In genomic region chr8:12330886-12331285, GRCm38 (mm10) we compare ENCODE assay signal across 21 mouse cellular contexts. TPM values are rescaled to one million over a fixed set of nuclear protein-coding genes. Genes with fewer than 3 reads are reported as not detected.
DNase-seq lines count a peak whose midpoint lies in the region; ATAC-seq lines count a peak whose summit lies in the region.
"Had no signal": no experiment of that assay in that cellular context is flagged by ENCODE, and none has a peak within 500 bp of the region (broad histone marks: within the 10 kb centered on the region; RNA-seq: fewer than 3 reads in every experiment).

No protein-coding gene starts in this region.

- peaks cover 48% of the 10 kb centered on the region for H3K4me1 ChIP-seq in hindbrain, embryonic 15.5 days (replicated peaks)
- peaks cover 9% of the 10 kb centered on the region for H3K4me1 ChIP-seq in hindbrain, embryonic 11.5 days (replicated peaks; ENCODE audit: control insufficient read depth, insufficient read depth, low read length)

- H3K9me3 ChIP-seq in hindbrain, embryonic 15.5 days, result no peaks in the 10 kb centered on the region
- no peaks in the 10 kb centered on the region for H3K9me3 ChIP-seq in hindbrain, embryonic 11.5 days (ENCODE audit: control insufficient read depth, low read length)
- H3K9me3 ChIP-seq: embryonic facial prominence, embryonic 10.5 days had no signal

- peak; percentile 52 for ATAC-seq in hindbrain, embryonic 15.5 days (ENCODE audit: low FRiP score, low read depth)
- ATAC-seq in hindbrain, embryonic 11.5 days (ENCODE audit: low FRiP score), result no peak
- ATAC-seq: forebrain, embryonic 16.5 days; intestine, postnatal 0 days had no signal

- no peaks in the 10 kb centered on the region for H3K36me3 ChIP-seq in hindbrain, embryonic 15.5 days
- H3K36me3 ChIP-seq in hindbrain, embryonic 11.5 days (ENCODE audit: control insufficient read depth, insufficient read depth, low read length), result no peaks in the 10 kb centered on the region
- H3K36me3 ChIP-seq: embryonic facial prominence, embryonic 10.5 days had no signal

- peak; percentile 5 for DNase-seq in cerebellum, adult 9-11 months
- no peak for DNase-seq in cerebellum, adult 8-10 months
- no peak for DNase-seq in hindbrain, embryonic 11.5 days (ENCODE audit: low spot score)
- DNase-seq in lung, postnatal 10 days, result peak; percentile 12
- no peak for DNase-seq in lung, postnatal 4 days
- peak; percentile 11 for DNase-seq in brain, adult 2 months (ENCODE audit: low read depth, low spot score)
- DNase-seq: cerebellum, postnatal 36 days; heart, adult 11 months; heart, postnatal 4 days; left cerebral cortex, postnatal 4 days; lung, postnatal 36 days; thymus, postnatal 36 days had no signal

- H3K27ac ChIP-seq in hindbrain, embryonic 15.5 days (replicated peaks), result peak overlapping the region; percentile 54; the same call in 1 of the 2 replicates
- H3K27ac ChIP-seq in hindbrain, embryonic 11.5 days (ENCODE audit: low read depth, low read length), result no peak overlapping the region
- H3K27ac ChIP-seq: embryonic facial prominence, embryonic 10.5 days; kidney, postnatal 0 days; stomach, postnatal 0 days had no signal

- no peak overlapping the region for H3K4me3 ChIP-seq in hindbrain, embryonic 15.5 days
- no peak overlapping the region for H3K4me3 ChIP-seq in hindbrain, embryonic 11.5 days (ENCODE audit: low read depth, low read length)
- H3K4me3 ChIP-seq: embryonic facial prominence, embryonic 10.5 days had no signal

- no peak overlapping the region for H3K9ac ChIP-seq in hindbrain, embryonic 15.5 days
- no peak overlapping the region for H3K9ac ChIP-seq in hindbrain, embryonic 11.5 days (ENCODE audit: low read depth, low read length)

- peaks cover 40% of the 10 kb centered on the region for H3K27me3 ChIP-seq in hindbrain, embryonic 15.5 days
- H3K27me3 ChIP-seq in hindbrain, embryonic 11.5 days (ENCODE audit: control insufficient read depth, insufficient read depth, low read length), result peaks cover 42% of the 10 kb centered on the region

- WGBS in hindbrain, embryonic 15.5 days, result 64% methylated on average over 14 of the region's 14 CpGs
- WGBS in hindbrain, embryonic 11.5 days, result 87% methylated on average over 14 of the region's 14 CpGs

- no peak overlapping the region for H3K4me2 ChIP-seq in hindbrain, embryonic 15.5 days
- no peak overlapping the region for H3K4me2 ChIP-seq in hindbrain, embryonic 11.5 days (replicated peaks; ENCODE audit: low read depth, low read length)
- H3K4me2 ChIP-seq: liver, embryonic 11.5 days; midbrain, embryonic 11.5 days had no signal

RNA-seq across cellular contexts. Expression of gene A230072I06Rik, which starts 52.3 kb away (rescaled TPM):
- 0.10 and 0.20 TPM in 2 replicates for polyA plus RNA-seq in hindbrain, embryonic 15.5 days (2015; fragmentation: Nextera tagmentation; extraction: Ambion mirVana)
- polyA plus RNA-seq in hindbrain, embryonic 11.5 days (2014; fragmentation: Nextera tagmentation; extraction: Ambion mirVana), result not detected in 2 replicates
- polyA plus RNA-seq: embryonic facial prominence, embryonic 10.5 days; heart, embryonic 14.5 days; intestine, postnatal 0 days; kidney, postnatal 0 days; liver, embryonic 11.5 days; midbrain, embryonic 11.5 days; stomach, postnatal 0 days had no signal

Comparison
In these comparisons a context has a peak if more than half of its experiments do, and no peak if none do; other contexts are left out.
1. DNase-seq: peak in cerebellum, adult 9-11 months (single experiment), lung, postnatal 10 days (single experiment) and brain, adult 2 months (single experiment); none in cerebellum, adult 8-10 months (single experiment), hindbrain, embryonic 11.5 days (single experiment) and lung, postnatal 4 days (0 of 2).